Mouse (Mus musculus) embryonic facial prominence, embryonic 13.5 days (tissue): Measurements from ENCODE around the gene Myh10. TPM values are rescaled to one million over a fixed set of nuclear protein-coding genes. Genes with fewer than 3 reads are reported as not detected.
A peak's percentile ranks its signal among the peaks of the same experiment; 100 is the strongest.

ENCODE experiments used
- ATAC-seq: fragments of 200-750 bp; cut with Nextera tagmentation; 2 replicates; pipeline ENCODE4 v1.8.0; 2017; ENCODE audit warnings: low read depth; ENCODE audit not compliant: insufficient number of reproducible peaks, insufficient read depth, low FRiP score, low TSS enrichment
- H3K27ac ChIP-seq: fragments of 300-500 bp; sonication (generic); 2 replicates; pipeline ENCODE4 v1.5.1; 2015; ENCODE audit warnings: moderate library complexity, mild to moderate bottlenecking, inconsistent platforms
- H3K27me3 ChIP-seq: fragments of 300-500 bp; sonication (generic); 2 replicates; pipeline ENCODE4 v1.6.1; 2015; ENCODE audit warnings: mild to moderate bottlenecking, inconsistent platforms
- H3K36me3 ChIP-seq: fragments of 300-500 bp; sonication (generic); 2 replicates; pipeline ENCODE4 v1.6.1; 2015; ENCODE audit warnings: mild to moderate bottlenecking, inconsistent platforms
- H3K4me1 ChIP-seq: fragments of 300-500 bp; sonication (generic); 2 replicates; pipeline ENCODE4 v1.6.1; 2015; ENCODE audit warnings: inconsistent platforms
- H3K4me2 ChIP-seq: fragments of 300-500 bp; sonication (generic); 2 replicates; pipeline ENCODE4 v1.6.1; 2015; ENCODE audit warnings: moderate library complexity, mild to moderate bottlenecking, inconsistent platforms
- H3K4me3 ChIP-seq: fragments of 300-500 bp; sonication (generic); 2 replicates; pipeline ENCODE4 v1.5.1; 2015; ENCODE audit warnings: mild to moderate bottlenecking, inconsistent platforms
- H3K9ac ChIP-seq: fragments of 300-500 bp; sonication (generic); 2 replicates; pipeline ENCODE4 v1.6.1; 2015; ENCODE audit warnings: mild to moderate bottlenecking, inconsistent platforms
- H3K9me3 ChIP-seq: fragments of 300-500 bp; sonication (generic); 2 replicates; pipeline ENCODE4 v1.6.1; 2016; ENCODE audit warnings: inconsistent platforms
- WGBS: fragments of 180-500 bp; shearing (Covaris S2); methylation state at CpG from one replicate; pipeline ENCODE4 v1.1.7; 2015; ENCODE audit warnings: mixed read lengths; 5-methylcytosine and 5-hydroxymethylcytosine counted together
- polyA plus RNA-seq: library from polyadenylated mRNA; unstranded; fragments of >200 nt; fragmentation: Nextera tagmentation; extraction: Ambion mirVana; gene quantifications from 2 replicates; pipeline ENCODE4 v1.2.1, GENCODE M21; 2015

The Myh10 gene
- polyA plus RNA-seq: 126 and 140 TPM in 2 replicates

DNA sequence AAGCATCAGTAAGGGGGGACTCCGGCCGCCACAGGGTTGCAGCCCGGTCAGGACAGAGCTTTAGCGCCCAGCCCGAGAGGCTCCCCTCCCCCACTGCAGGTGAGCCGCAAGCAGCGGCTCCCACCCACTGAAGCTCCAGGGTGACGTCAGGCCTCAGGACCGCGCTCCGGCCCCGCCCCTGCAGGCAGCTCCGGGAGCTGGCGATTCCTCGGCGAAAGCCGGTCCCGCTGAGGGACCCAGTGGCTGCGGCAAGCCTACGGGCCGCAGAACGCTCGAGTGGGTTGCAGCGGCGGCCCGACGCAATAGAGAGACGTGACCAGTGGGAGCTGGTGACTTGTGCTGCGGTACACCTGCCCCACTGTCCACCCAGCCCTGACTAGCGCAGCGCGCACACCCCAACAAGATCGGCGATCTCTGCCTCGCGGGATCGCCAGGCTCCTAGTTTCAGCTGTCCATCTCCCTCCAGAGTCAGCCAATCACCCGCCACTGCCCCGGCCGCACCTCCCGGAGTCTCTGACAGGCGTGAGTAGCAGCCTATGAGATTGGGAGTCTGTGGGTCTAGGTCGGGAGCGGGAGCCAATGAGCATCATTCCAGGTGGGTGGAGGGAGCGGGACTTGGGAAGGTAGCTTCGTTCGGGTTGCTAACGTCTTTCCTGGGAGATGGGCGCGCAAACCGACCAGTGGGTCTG is at the start of gene Myh10:
Myh10 (plus strand) TSS at position 239 of the 689 bp plus-strand sequence.
- 1% methylated on average over 51 of the region's 51 CpGs for WGBS
- H3K36me3 ChIP-seq: no peaks in the 10 kb centered on the region
- H3K27me3 ChIP-seq: no peaks in the 10 kb centered on the region
- H3K27ac ChIP-seq: peak within 1 kb of the TSS; percentile 97
- H3K9ac ChIP-seq: peak within 1 kb of the TSS; percentile 98
- H3K4me2 ChIP-seq: peak within 1 kb of the TSS; percentile 84
- peak within 1 kb of the TSS; percentile 89 for H3K4me3 ChIP-seq
- H3K4me1 ChIP-seq: peaks cover 17% of the 10 kb centered on the region
- no peaks in the 10 kb centered on the region for H3K9me3 ChIP-seq
- peak; percentile 99 for ATAC-seq

DNA sequence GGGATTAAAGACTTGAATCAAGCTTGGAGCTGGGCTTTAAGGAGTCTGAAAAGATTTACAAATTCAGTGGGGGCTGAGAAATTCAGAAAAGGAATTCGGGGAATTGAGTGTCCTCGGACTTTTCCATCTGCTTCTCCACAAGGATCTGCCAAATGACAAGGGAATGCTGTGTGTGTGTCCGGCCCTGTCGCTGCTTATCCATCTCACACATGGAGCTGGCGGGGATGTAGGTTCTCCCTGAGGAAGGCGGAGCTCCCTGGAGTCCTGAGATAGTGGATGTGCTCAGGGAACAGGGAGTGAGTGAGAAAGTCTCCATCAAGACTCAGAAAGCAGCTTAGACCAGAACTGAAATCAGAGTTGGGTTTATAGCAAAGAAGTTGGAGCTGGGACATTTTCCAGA is 46.6 kb upstream of the Myh10 start:
- Histone ChIP-seq H3K36me3 (no peaks in the 10 kb centered on the region), H3K4me3 (no peak overlapping the region), H3K4me1 (peaks cover 4% of the 10 kb centered on the region), H3K27ac (no peak overlapping the region), H3K9ac (no peak overlapping the region), H3K4me2 (no peak overlapping the region), H3K9me3 (no peaks in the 10 kb centered on the region), H3K27me3 (no peaks in the 10 kb centered on the region)
- ATAC-seq: no peak
- 56% methylated on average over 6 of the region's 6 CpGs for WGBS

DNA sequence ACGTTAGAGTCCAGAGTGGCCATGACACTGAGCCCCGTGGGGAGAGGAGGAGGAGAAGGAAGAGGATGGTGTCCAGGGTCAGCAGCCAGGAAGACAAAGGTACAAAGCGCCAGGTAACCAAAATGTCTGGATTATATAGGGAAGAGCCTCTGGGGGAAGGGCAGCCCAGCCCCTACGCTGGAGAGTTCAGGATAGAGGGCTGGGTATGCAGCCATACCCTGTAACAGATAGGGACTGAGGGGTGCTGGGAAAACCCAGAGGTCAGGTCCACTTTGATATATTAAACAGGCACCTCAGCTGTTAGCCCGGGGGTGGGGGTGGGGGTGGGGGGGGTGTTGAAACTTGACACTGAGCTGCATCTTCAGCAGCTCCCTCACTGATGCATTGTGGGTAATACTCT is 43.6 kb upstream of the Myh10 start:
- Histone ChIP-seq H3K4me1 (peaks cover 3% of the 10 kb centered on the region; the same call in 1 of the 2 replicates), H3K4me2 (no peak overlapping the region), H3K36me3 (no peaks in the 10 kb centered on the region), H3K4me3 (no peak overlapping the region), H3K27ac (no peak overlapping the region), H3K9ac (no peak overlapping the region), H3K27me3 (no peaks in the 10 kb centered on the region), H3K9me3 (no peaks in the 10 kb centered on the region)
- ATAC-seq: no peak
- WGBS: 54% methylated on average over 5 of the region's 5 CpGs

DNA sequence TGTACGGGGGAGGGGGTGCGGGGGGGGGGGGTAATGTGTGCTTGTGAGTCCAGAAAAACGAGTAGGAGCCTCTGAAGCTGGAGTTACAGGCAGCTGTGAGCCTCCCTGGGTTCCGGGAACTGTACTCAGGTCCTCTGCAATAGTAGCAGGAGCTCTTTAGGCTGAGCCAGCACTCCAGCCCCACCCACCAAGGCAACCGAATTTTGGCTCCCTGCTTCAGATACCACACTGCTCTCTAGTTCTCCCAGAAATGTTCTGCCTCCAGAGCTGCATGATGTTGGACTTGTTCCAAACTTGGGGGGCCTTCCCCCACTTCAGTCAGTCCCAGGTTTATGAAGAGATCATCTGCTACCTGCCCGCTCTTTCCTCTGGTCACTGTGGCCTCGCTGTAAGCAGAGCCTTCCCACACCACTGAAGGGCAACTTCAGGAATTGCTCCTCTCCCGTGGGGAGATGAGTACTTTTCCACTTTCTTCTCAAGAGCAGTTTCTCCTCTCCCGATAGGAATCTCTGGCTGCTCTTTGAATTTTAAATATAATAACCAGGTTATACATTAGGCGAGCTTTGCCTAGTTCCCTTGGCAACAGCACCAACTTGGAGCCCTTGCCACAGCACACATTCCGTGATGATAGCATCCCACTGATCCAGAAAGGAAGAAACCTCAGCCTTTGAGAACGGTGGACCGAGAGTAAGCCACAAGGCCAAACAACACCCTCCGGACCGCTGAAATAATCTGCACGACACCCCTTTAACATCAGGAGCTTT is 42.8 kb upstream of the Myh10 start:
- 65% methylated on average over 16 of the region's 16 CpGs for WGBS
- no peak for ATAC-seq

DNA sequence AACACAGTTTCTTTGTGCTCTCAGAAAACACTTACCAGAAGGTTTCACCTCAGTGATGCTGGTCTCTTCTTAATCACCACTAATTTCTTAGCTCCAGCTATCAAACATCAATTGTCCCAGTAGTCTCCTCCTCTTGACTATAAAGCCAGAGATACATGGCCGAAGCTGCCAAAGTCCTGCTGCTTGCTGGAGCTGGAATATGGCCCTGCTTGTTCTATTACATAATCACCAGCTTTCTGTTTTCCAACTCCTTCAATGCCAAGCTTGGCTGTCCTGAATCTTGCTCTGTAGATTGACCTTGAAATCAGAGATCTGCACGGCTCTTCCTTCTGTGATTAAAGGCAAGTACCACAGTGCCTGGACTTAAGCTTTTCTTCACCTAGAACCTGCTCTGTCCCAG is 39.8 kb upstream of the Myh10 start:
- no peak overlapping the region for H3K27ac ChIP-seq
- no peak overlapping the region for H3K4me2 ChIP-seq
- H3K4me1 ChIP-seq: peaks cover 2% of the 10 kb centered on the region
- no peak overlapping the region for H3K4me3 ChIP-seq
- no peaks in the 10 kb centered on the region for H3K9me3 ChIP-seq
- H3K9ac ChIP-seq: no peak overlapping the region
- 92% methylated on average over 2 of the region's 2 CpGs for WGBS
- H3K36me3 ChIP-seq: no peaks in the 10 kb centered on the region
- no peaks in the 10 kb centered on the region for H3K27me3 ChIP-seq
- no peak for ATAC-seq

More for the DNA sequence above, 42.8 kb upstream of the Myh10 start:
- peak overlapping the region; percentile 58 for H3K27ac ChIP-seq
- H3K36me3 ChIP-seq: no peaks in the 10 kb centered on the region
- no peak overlapping the region for H3K4me2 ChIP-seq
- H3K9ac ChIP-seq: no peak overlapping the region
- H3K4me3 ChIP-seq: no peak overlapping the region
- H3K27me3 ChIP-seq: no peaks in the 10 kb centered on the region
- H3K9me3 ChIP-seq: no peaks in the 10 kb centered on the region
- peaks cover 3% of the 10 kb centered on the region; the same call in 1 of the 2 replicates for H3K4me1 ChIP-seq

DNA sequence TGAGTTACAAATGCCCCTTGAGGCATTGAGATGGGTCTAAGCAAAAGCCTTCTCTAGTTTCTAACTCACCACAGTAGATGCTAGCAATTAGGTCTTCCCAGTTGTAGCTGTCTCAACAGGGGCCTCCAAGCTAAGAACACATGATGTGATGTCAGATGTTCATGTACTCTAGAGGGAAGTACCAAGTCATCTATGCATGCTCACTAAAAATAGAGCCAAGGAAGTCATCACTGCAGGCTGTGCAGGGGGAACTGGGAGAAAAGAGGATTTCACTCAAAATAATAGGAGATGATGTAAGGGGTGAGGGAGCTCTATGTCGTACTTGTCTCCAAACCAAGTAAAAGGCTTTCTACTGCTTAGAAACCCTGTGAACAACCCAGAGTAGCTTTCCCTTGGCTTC is 35.8 kb upstream of the Myh10 start:
- no peak overlapping the region for H3K27ac ChIP-seq
- H3K4me1 ChIP-seq: peaks cover 21% of the 10 kb centered on the region
- H3K27me3 ChIP-seq: no peaks in the 10 kb centered on the region
- H3K9me3 ChIP-seq: no peaks in the 10 kb centered on the region
- H3K9ac ChIP-seq: no peak overlapping the region
- 88% methylated on average over 1 of the region's 1 CpGs for WGBS
- H3K4me3 ChIP-seq: no peak overlapping the region
- H3K36me3 ChIP-seq: no peaks in the 10 kb centered on the region
- ATAC-seq: no peak
- no peak overlapping the region for H3K4me2 ChIP-seq

DNA sequence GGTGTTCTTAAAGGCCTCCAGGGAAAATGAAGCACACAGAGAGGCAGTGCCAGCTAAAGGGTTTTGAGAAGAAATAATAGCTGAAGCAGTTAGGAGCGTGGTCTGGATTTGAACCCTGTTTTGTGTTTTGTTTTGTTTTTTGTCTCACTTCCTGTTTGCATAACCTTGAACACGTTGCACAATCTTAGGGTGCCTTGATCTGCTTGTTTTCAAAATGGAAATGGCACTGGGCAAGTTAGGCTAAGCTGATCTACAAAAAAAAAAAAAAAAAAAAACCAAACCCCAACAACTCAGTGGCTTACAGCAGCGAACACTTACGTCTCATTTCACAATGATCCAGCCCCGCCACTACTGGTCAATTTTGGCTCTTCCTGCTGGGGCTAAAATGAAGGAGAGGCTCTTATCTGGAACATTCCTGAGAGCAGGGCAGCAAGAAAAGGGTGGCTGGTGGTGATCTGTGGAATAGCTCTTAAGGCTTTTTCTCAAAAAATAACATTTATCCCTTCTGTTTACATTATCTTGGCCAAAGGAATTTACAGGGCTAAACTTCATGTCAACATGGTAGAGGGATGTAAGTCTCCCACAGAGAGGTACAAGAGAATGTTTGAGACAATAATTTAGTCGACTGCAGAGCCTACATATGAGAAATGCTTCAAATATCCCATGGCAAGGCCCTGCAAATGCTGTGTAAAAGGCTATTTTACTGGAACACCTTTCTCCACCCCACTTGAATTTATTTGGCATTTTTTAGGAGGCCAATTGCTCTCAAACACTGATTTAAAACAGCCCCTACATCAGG is 34.3 kb upstream of the Myh10 start:
- 46% methylated on average over 6 of the region's 6 CpGs for WGBS
- peaks cover 21% of the 10 kb centered on the region for H3K4me1 ChIP-seq
- peak overlapping the region; percentile 64 for H3K27ac ChIP-seq
- ATAC-seq: no peak
- H3K27me3 ChIP-seq: no peaks in the 10 kb centered on the region
- no peak overlapping the region for H3K9ac ChIP-seq
- H3K9me3 ChIP-seq: no peaks in the 10 kb centered on the region
- no peaks in the 10 kb centered on the region for H3K36me3 ChIP-seq
- no peak overlapping the region for H3K4me2 ChIP-seq
- no peak overlapping the region for H3K4me3 ChIP-seq

DNA sequence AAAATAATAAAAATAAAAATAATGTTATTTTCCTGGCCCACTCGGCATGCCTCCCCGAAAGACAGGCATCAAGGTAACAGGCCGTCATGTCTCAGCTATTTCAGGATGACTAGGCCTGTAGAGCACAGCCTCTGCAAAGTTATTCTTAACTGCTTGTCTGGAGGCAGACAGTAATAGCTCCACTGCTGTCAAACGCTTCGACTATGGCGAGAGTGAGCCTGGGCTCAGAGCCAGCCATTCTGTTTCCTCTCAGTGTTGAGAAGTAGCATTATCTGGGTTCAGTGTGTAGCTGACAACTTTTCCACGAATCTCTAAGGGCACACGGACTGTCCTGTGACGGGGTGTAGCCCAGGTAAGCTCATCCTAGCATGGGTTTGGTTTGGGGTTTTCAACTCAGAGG is 33.5 kb upstream of the Myh10 start:
- Histone ChIP-seq H3K4me1 (peaks cover 21% of the 10 kb centered on the region), H3K27me3 (no peaks in the 10 kb centered on the region), H3K9me3 (no peaks in the 10 kb centered on the region), H3K9ac (no peak overlapping the region), H3K4me2 (no peak overlapping the region), H3K27ac (peak overlapping the region; percentile 64), H3K4me3 (no peak overlapping the region), H3K36me3 (no peaks in the 10 kb centered on the region)
- WGBS: 47% methylated on average over 9 of the region's 9 CpGs
- no peak for ATAC-seq

DNA sequence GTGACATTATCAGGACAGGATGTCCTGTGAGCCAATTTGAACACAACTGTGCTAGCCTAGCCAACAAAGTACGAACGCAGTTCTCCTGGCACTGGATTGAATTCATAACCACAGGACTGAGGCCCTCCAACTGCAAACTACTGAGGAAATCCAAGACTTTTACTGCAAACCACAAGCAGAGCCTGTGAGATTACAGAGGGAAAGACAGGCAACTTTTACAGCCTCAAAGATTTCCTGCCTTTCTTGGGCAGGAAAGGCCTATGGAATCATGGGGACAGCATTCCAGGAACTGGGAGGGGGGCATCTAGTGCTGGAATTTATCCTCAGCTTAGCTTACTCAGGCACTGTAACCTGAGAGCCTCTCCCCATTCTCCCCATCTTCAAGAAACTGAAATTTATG is 26.0 kb upstream of the Myh10 start:
- WGBS: 41% methylated on average over 2 of the region's 2 CpGs
- Histone ChIP-seq H3K9me3 (peaks cover 6% of the 10 kb centered on the region), H3K4me3 (no peak overlapping the region), H3K27ac (peak overlapping the region; percentile 62), H3K9ac (no peak overlapping the region), H3K4me1 (peaks cover 11% of the 10 kb centered on the region), H3K36me3 (no peaks in the 10 kb centered on the region), H3K27me3 (no peaks in the 10 kb centered on the region), H3K4me2 (no peak overlapping the region)
- no peak for ATAC-seq

DNA sequence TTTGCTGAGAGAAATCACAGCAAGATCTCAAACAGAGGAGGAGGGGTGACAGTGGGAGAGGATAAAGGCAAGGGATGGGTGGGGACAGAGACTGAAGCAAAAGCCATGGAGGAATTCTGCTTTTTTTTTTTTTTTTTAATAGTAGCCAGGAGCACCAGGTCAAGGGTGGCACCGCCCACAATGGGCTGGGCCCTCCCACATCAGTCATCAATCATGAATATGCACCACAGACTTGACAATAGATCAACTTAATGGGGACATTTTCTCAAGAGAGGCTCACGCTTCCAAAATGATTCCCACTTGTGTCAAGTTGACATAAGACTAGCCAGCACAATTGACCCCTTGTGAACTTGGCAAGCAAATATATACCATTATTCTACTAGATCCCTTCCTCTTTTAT is 25.1 kb upstream of the Myh10 start:
- Histone ChIP-seq H3K4me3 (no peak overlapping the region), H3K36me3 (no peaks in the 10 kb centered on the region), H3K4me1 (peaks cover 11% of the 10 kb centered on the region), H3K9me3 (peaks cover 6% of the 10 kb centered on the region), H3K9ac (no peak overlapping the region), H3K27me3 (no peaks in the 10 kb centered on the region), H3K27ac (no peak overlapping the region), H3K4me2 (no peak overlapping the region)
- no peak for ATAC-seq
- WGBS: 59% methylated on average over 2 of the region's 2 CpGs

DNA sequence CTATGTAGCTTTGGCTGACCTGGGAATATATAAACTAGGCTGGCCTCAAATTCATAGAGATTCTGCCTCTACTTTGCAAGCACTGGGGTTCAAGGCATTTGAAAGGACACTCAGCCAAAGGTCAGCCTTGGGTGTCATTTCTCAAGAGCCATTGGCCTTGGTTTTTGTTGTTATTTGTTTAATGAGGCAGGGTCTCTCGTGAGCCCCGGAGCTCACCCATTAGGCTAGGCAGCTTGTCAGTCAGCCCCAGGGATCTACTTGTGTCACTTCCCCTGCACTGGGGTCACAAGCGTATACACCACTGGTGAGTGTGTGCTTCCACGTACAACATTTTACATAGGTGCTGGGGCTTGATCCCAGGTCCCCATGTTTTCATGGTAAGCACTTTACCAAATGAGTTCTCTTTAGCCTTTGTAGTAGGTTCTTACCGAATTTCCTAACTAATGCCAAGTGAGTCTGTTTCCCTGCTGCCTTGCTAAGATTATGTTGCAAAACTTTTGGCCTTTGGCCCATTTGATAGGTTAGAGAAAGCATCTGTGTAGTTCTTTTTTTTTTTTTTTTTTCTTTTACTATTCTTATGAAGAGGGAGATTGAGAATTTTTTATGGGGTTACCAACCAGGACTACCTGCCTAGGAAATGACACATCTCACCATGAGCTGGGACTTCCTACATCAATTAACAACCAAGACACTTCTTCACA is 18.9 kb upstream of the Myh10 start:
- peaks cover 15% of the 10 kb centered on the region for H3K4me1 ChIP-seq

More for the DNA sequence above, 18.9 kb upstream of the Myh10 start:
- Histone ChIP-seq H3K4me3 (no peak overlapping the region), H3K27me3 (no peaks in the 10 kb centered on the region), H3K9ac (no peak overlapping the region), H3K4me2 (no peak overlapping the region), H3K36me3 (no peaks in the 10 kb centered on the region), H3K9me3 (peaks cover 6% of the 10 kb centered on the region), H3K27ac (no peak overlapping the region)
- WGBS: 64% methylated on average over 5 of the region's 5 CpGs
- ATAC-seq: no peak
